Mouse (Mus musculus) C2C12 (cell line): Measurements from ENCODE around the gene Eef1g. TPM values are rescaled to one million over a fixed set of nuclear protein-coding genes. Genes with fewer than 3 reads are reported as not detected.
"Not testable (repeated sequence)": the region's sequence is repeated elsewhere in the genome, so short reads cannot be mapped to it uniquely, and the experiment has no call there.

Source experiments
- H3K27me3 ChIP-seq: one replicate; pipeline ENCODE4 v1.6.1; 2011; ENCODE audit not compliant: control insufficient read depth, insufficient read depth, insufficient read length
- H3K36me3 ChIP-seq: one replicate; pipeline ENCODE4 v1.6.1; 2011; ENCODE audit not compliant: control insufficient read depth, insufficient read depth
- H3K4me3 ChIP-seq: one replicate; pipeline ENCODE4 v1.5.1; 2011; ENCODE audit warnings: mild to moderate bottlenecking, control low read depth; ENCODE audit not compliant: poor library complexity, insufficient read depth, severe bottlenecking
- H3K79me2 ChIP-seq: one replicate; pipeline ENCODE4 v1.6.1; 2011; ENCODE audit not compliant: control insufficient read depth, insufficient read depth
- H3K79me3 ChIP-seq: one replicate; pipeline ENCODE4 v1.6.1; 2011; ENCODE audit warnings: low read depth, control low read depth
- H3ac ChIP-seq: one replicate; pipeline ENCODE3; 2011; ENCODE audit warnings: low read depth; ENCODE audit not compliant: control insufficient read depth, insufficient read length
- CEBPB ChIP-seq: IDR thresholded peaks from one replicate; pipeline ENCODE4 v1.6.1; 2011; ENCODE audit warnings: low read depth, mild to moderate bottlenecking, control low read depth, moderate library complexity
- CTCF ChIP-seq: IDR thresholded peaks from one replicate; pipeline ENCODE4 v1.5.1; 2011; ENCODE audit not compliant: control insufficient read depth, insufficient read depth, insufficient read length
- FOSL1 ChIP-seq: IDR thresholded peaks from one replicate; pipeline ENCODE4 v1.8.0; 2011; ENCODE audit warnings: mild to moderate bottlenecking, low read length; ENCODE audit not compliant: poor library complexity, insufficient read depth, severe bottlenecking
- MAX ChIP-seq: IDR thresholded peaks from one replicate; pipeline ENCODE4 v1.6.1; 2011; ENCODE audit warnings: mild to moderate bottlenecking, control low read depth
- MYOD1 ChIP-seq: IDR thresholded peaks from one replicate; pipeline ENCODE4 v1.6.1; 2011; ENCODE audit warnings: low read depth; ENCODE audit not compliant: control insufficient read depth, insufficient read length
- MYOG ChIP-seq: IDR thresholded peaks from one replicate; pipeline ENCODE4 v1.6.1; 2011; ENCODE audit not compliant: control insufficient read depth, insufficient read length; ENCODE audit errors: extremely low read depth
- USF1 ChIP-seq: IDR thresholded peaks from one replicate; pipeline ENCODE4 v1.6.1; 2011; ENCODE audit warnings: low read depth, mild to moderate bottlenecking, control low read depth, moderate library complexity
- polyA plus RNA-seq: library from polyadenylated mRNA; unstranded; fragments of >200 nt; fragmentation: generic; extraction: Trizol; gene quantifications from one replicate; pipeline ENCODE4 v1.2.1, GENCODE M21; 2012; ENCODE audit warnings: missing spikeins

Gene Eef1g
- polyA plus RNA-seq, 1 experiment: 1,028 TPM

DNA sequence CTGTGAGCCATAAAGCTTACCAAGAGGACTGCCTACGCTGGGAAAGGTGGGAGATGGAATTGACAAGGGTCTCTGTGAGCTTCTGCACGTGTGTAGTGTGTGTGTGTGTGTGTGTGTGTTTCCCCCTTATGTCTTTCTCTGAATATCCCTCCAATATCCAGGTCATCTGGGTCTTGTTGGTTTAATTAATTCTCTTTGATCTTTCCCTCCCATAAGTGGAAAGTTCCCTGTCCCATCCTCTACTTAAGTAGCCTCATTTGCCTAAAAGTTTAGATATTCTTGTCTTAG lies 26.7 kb downstream of the Eef1g start:
- Histone ChIP-seq H3K79me3 (peaks cover 90% of the 10 kb centered on the region), H3K79me2 (peaks cover 100% of the 10 kb centered on the region), H3K27me3 (no peaks in the 10 kb centered on the region), H3K4me3 (no peak overlapping the region), H3ac (peak overlapping the region; percentile 61), H3K36me3 (peaks cover 58% of the 10 kb centered on the region)
- TF ChIP-seq CTCF (no peak), MAX (no peak), FOSL1 (no peak), MYOG (no peak), CEBPB (no peak), USF1 (no peak), MYOD1 (no peak)

DNA sequence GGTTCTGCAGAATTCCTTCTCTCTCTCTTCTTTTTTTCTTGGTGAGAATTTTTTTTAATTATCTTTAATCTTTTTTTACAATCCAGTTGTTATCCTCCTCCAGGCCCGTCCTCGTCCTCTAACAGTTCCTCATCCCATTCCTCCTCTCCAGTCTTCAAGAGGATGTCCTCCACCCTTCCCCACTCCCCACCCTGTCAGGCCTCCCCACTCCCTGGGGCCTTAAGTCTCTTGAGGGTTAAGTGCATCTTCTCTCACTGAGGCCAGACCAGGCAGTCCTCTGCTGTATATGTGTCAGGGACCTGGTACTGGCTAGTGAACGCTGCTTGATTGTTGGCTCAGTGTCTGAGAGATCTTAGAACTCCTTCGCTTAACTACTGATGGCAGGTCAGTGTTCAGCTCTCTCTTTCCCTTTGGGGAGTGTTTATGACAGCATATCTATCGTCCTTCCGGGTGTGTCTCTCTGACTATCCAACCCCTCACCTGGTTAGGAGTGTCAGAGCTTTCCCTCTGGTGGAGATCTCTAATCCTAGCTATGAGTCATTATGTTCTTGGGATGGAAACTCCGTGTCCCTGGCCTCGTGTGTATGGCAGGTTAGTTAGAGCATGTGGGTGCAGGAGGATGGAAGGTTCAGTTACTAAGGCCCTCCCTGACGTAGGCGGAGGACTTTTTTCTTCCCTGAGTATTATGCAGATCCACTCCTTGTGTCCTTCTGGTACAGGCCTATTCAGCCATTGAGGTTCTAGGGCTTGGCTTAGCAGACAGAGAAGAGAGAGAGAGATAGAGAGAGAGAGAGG lies 28.2 kb downstream of the Eef1g start:
- peaks cover 97% of the 10 kb centered on the region for H3K79me3 ChIP-seq
- peaks cover 72% of the 10 kb centered on the region for H3K36me3 ChIP-seq
- no peak for TF ChIP-seq CTCF
- no peak for TF ChIP-seq MAX
- no peak for TF ChIP-seq CEBPB
- TF ChIP-seq USF1: no peak

GRCm38 (mm10) chr19:8996601-8997000 lies 29.8 kb downstream of the Eef1g start:
- peak; percentile 11 for TF ChIP-seq CTCF
- TF ChIP-seq MAX: no peak
- H3K27me3 ChIP-seq: no peaks in the 10 kb centered on the region
- peaks cover 83% of the 10 kb centered on the region for H3K36me3 ChIP-seq
- H3ac ChIP-seq: no peak overlapping the region
- H3K79me3 ChIP-seq: peaks cover 100% of the 10 kb centered on the region
- no peak overlapping the region for H3K4me3 ChIP-seq
- peaks cover 100% of the 10 kb centered on the region for H3K79me2 ChIP-seq

More for the DNA sequence above, 28.2 kb downstream of the Eef1g start:
- H3ac ChIP-seq: no peak overlapping the region
- peaks cover 100% of the 10 kb centered on the region for H3K79me2 ChIP-seq
- H3K4me3 ChIP-seq: no peak overlapping the region
- no peaks in the 10 kb centered on the region for H3K27me3 ChIP-seq

DNA sequence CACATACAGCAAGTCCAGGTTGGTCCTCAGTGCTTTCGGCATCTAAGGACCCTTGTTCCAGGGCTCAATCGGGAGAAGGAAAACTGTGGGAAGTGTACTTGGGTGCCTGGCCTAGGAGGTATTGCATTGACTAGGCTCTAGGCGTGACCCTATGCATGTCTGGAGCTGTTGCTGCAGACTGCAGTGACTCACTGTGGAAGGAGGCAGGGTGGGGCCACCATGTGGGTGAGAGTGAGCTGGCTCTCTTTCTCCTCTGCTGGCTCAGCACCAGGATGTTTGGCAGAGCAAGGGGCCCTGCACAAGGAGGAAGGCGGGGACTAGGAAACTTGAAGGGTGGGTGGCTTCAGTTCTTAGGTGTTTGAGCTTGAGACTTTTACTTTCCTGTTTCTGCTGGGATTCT lies 30.7 kb downstream of the Eef1g start:
- peaks cover 100% of the 10 kb centered on the region for H3K79me3 ChIP-seq
- TF ChIP-seq MYOG (no peak), FOSL1 (peak; percentile 56), CEBPB (peak; percentile 51), MYOD1 (no peak), MAX (peak; percentile 97)
- no peak overlapping the region for H3K4me3 ChIP-seq
- H3K36me3 ChIP-seq: peaks cover 83% of the 10 kb centered on the region
- peak overlapping the region; percentile 16 for H3ac ChIP-seq
- H3K79me2 ChIP-seq: peaks cover 100% of the 10 kb centered on the region
- H3K27me3 ChIP-seq: no peaks in the 10 kb centered on the region

DNA sequence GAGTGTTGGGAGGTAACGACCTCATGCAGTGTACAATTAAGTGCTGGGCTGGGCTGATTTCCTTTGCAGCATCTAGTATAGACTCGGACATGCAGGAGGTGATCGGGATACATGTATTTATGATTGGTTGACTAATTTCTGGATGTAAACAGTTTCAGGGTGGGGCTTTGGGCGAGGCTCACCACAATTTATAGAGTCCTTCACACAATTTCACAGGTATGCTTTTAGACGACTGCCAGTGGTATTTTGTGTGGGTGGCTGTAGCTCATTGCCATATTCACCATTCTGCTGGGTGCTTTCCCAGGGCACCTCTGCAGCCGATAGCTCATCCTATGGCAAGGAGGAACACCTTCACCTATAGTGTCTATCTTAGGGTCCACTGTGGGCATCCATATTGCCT lies 31.7 kb downstream of the Eef1g start:
- Histone ChIP-seq H3K79me2 (peaks cover 100% of the 10 kb centered on the region), H3K36me3 (peaks cover 84% of the 10 kb centered on the region), H3K27me3 (no peaks in the 10 kb centered on the region), H3K79me3 (peaks cover 100% of the 10 kb centered on the region), H3ac (no peak overlapping the region), H3K4me3 (no peak overlapping the region)
- no peak for TF ChIP-seq MYOD1
- no peak for TF ChIP-seq MYOG
- TF ChIP-seq CTCF: no peak
- TF ChIP-seq CEBPB: no peak
- no peak for TF ChIP-seq USF1

- Histone ChIP-seq H3K79me3 (peaks cover 100% of the 10 kb centered on the region), H3K4me3 (no peak overlapping the region), H3K27me3 (no peaks in the 10 kb centered on the region), H3K36me3 (peaks cover 84% of the 10 kb centered on the region), H3K79me2 (peaks cover 100% of the 10 kb centered on the region), H3ac (no peak overlapping the region)
- TF ChIP-seq MYOG: no peak
- no peak for TF ChIP-seq MYOD1
- TF ChIP-seq CTCF: no peak
- no peak for TF ChIP-seq CEBPB
- TF ChIP-seq FOSL1: no peak
- TF ChIP-seq USF1: no peak
- no peak for TF ChIP-seq MAX
These were observed 32.4 kb downstream of the Eef1g start for GRCm38 (mm10) chr19:8999223-8999622.

DNA sequence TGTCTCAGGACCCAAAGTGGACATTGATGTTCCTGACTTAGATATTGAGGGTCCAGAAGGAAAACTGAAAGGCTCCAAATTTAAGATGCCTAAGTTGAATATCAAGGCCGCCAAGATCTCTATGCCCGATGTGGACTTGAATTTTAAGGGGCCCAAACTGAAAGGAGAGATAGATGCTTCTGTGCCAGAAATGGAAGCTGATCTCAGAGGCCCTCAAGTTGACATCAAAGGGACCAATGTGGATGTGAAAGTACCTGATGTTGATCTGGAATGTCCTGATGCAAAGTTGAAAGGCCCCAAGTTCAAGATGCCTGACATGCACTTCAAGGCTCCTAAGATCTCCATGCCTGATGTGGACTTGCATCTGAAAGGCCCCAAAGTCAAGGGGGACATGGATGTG lies 40.1 kb downstream of the Eef1g start:
- not testable (repeated sequence) for H3K4me3 ChIP-seq, H3K27me3 ChIP-seq, H3ac ChIP-seq
- Histone ChIP-seq H3K36me3 (peaks cover 78% of the 10 kb centered on the region), H3K79me2 (peaks cover 81% of the 10 kb centered on the region), H3K79me3 (peaks cover 69% of the 10 kb centered on the region)
